Mouse (Mus musculus): ENCODE data around the gene Cpvl.

Cpvl gene

GRCm38 (mm10) chr6:53937143-53938134 is 41.0 kb downstream of the Cpvl start:
- no peak for DNase-seq (ENCODE audit: low spot score in 2 of 2)

- no peak for DNase-seq (ENCODE audit: low spot score in 2 of 2)
These were observed 46.9 kb downstream of the Cpvl start for GRCm38 (mm10) chr6:53931605-53932004.

- DNase-seq (ENCODE audit: low spot score in 2 of 2), result no peak
These were observed 48.6 kb downstream of the Cpvl start for GRCm38 (mm10) chr6:53929858-53930257.

DNA sequence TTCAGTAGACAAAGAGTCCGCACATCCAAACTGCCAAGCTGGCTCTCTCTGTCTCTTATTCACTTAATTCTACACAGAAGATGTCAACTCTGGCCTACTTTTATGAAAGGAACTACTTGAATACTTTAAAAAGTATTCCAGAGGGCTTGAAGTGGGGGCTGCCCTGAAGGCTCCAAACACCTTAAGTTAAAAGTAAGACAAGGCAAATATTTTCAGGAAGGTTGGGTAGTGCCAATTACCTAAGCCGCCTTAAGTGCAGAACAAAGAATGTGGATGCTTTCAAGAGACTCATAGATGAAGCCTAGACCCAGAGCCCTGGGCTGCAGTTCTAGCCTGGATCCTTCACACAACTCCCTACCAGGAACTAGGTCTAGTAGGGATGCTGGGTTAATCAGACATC is 52.3 kb downstream of the Cpvl start:
- no peak for DNase-seq (ENCODE audit: low spot score in 2 of 2)

GRCm38 (mm10) chr6:53925192-53925591 is 53.3 kb downstream of the Cpvl start:
- no peak for DNase-seq (ENCODE audit: low spot score in 2 of 2)

DNA sequence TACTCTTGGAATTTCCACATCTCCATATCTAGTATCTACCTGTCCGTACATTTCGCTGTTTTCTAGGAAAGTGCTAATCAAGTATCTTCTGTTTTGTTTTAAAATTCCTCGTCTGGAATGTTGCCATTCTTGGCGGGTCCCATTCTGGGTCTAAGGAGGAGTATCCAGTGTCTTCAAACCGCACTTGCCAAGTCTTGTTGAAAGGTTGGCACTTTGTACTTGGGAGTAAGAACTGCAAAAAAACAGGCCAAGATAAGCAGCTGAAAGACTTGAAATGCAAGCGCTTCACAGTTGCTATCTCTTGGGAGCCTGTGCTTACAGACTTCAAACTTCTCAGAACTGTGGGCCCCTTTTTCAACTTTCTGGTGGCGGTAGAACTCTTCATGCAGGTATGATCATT is 58.4 kb downstream of the Cpvl start:
- DNase-seq (ENCODE audit: low spot score in 2 of 2), result no peak

DNA sequence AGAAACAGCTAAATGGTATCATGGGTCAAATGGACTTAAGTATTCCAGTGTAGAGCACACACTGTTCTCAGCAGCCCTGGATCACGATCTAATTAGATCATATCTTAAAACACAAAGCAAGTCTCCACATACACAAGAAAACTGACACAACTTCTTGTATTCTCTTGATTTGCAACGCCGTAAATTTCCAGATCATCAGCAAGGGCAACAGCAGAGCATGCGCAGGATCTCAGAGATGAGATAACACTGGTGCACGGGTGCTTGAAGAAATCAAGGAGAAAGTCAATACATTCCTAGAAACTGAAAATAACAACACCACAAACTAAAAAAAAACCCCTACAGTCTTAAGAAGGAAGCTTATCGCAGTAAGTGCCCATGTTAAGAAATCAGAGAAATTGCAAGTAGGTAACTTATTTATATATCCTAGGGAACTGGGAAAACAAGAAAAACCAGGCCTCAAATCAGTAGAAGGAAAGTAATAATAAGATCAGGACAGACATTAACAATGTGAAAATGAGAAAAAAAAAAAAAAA is 61.4 kb downstream of the Cpvl start:
- DNase-seq (ENCODE audit: low spot score in 2 of 2), result no peak

- no peak for DNase-seq (ENCODE audit: low spot score in 2 of 2)
These were observed 63.1 kb downstream of the Cpvl start for GRCm38 (mm10) chr6:53915347-53915746.

- DNase-seq (ENCODE audit: low spot score in 2 of 2), result no peak
These were observed 65.3 kb downstream of the Cpvl start for GRCm38 (mm10) chr6:53913151-53913550.

DNA sequence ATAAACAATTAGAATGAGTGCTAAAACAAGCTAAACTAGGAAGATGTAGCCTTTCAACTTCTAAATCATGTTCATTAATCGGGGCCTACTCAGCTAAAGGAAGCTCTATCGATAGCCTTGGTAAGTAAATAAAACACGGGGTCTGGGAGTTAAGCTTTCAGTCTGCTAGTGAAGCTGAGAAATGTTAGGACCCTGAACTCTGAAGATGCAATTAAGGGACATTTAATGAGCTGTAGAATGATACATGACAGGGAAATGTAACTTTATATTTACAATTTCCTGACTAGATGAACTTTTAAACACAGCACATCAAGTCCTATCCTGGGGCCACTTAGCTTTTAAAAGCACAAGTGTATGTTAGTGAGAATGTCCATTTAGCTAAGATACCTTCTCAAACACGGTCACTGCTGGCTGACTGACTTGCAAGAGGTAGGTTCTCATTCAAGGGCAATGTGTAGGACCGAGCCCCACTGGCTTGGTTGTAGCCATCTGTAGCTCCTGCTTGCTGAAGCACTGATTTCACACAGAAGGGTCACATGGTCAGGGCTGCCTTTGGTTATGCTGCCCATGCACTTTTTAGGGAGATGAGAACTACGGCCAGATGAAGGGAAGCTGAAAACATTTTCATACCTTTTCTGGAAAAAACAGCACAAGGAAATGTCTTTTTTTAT is 66.2 kb downstream of the Cpvl start:
- no peak for DNase-seq (ENCODE audit: low spot score in 2 of 2)

- no peak for DNase-seq (ENCODE audit: low spot score in 2 of 2)
These were observed 68.5 kb downstream of the Cpvl start for GRCm38 (mm10) chr6:53909986-53910385.

GRCm38 (mm10) chr6:53909446-53909845 is 69.0 kb downstream of the Cpvl start:
- DNase-seq (ENCODE audit: low spot score in 2 of 2), result no peak

DNA sequence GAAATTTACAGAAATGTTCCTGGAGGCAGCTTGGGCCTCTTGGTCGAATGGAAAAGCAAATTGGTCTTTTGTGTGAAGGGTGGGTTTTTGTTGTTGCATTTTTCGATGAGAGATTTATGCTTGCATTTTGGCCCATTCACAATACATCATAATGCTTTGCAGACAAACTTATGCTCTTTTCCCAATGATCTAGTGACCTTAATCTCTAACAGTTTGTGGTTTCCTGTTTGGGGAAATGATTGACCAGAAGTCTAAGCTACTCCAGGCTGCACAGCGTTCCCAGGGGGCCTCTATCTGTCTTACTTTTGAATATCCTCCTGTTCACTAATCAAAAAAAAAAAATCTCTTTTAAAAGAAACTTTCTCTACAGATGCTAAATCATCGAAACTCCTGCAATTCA is 71.6 kb downstream of the Cpvl start:
- DNase-seq (ENCODE audit: low spot score in 2 of 2), result peak; percentile 13 to 19

- DNase-seq (ENCODE audit: low spot score in 2 of 2), result no peak
These were observed 72.4 kb downstream of the Cpvl start for GRCm38 (mm10) chr6:53906051-53906462.

DNA sequence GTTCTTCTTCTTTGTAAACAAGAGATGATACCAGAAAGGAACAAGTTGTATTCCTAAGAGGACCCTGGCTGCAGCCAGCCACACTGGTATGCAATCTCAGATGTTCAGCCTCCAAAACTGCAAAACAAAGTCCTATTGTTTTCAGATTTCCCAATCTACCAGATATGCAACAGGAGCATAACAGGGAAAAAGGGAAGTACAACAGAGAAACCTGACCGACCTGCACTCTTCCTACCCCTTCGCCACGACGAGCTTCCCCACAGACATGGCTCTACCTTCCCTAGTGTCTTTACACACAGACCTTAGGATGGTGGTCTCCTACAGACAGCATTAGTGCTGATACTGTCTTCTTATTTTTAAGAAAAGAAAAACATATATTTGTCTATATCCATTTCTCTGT is 72.9 kb downstream of the Cpvl start:
- no peak for DNase-seq (ENCODE audit: low spot score in 2 of 2)

DNA sequence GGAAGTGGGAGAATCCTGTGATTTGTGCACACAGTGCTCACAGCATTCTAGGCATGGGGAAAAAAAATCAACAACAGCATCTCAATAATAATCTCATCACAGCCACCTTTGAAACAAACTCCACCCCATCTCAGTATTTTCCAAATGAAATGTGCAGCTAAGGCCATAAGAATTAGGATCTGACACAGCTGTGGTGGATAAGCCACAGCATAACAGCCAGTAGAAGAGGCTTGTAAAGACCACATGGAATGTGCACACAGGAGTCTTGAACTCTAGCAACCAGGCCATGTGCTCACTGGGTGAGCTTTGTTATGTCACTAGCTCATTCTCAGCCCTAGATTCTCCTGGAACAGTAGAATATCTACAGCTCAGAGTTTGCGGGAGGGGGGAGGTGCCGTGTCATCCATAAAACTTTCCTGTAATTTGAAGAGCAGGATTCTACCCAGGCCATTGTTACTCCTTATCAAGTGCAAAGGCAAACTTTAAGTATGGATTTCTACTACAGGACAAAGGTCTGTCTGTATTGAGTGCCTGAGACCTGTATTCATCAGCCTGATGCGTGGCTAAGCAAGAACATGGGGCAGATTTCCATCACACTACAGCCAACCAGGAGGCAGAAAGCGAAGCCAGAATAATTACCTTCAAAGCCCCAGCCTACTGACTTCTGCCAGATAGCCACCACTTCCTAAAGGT is 73.6 kb downstream of the Cpvl start:
- no peak for DNase-seq (ENCODE audit: low spot score in 2 of 2)

DNA sequence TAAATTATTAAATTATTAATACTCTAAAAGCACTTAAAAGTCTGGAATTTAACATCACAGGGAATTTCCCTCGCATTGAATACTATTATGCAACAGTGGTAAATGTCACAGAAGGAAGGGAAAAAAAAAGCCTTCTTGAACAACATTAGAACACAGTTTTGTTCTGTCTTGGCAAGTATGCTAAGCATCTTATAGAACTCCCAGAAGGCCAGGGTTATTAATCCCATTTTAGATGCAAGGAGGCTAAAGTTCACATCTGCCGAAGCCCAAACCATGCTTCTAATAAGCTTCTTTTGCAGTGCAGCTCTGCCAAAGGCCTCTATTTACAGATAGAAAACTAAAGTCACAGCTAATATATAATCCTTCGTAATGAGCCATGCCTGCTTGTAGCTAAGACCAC is 74.3 kb downstream of the Cpvl start:
- DNase-seq (ENCODE audit: low spot score in 2 of 2), result no peak

DNA sequence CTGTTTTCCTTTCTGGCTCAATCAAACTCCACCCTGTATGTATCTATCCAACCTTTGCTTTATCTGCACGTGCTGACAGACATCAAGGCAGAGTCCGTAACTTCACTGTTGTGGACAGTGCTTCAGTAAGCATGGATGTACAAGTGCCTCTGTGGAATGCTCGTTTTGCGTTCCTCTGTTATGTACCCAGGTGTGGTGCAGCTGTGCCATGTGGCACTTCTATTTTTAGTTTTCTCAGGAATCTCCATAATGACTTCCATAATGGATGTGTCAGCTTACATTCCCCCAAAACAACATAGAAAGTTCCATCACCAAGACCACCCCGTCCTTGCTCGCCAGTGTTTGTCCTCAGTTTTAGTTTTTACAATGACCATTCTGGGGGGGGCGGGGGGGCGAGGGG is 76.7 kb downstream of the Cpvl start:
- DNase-seq (ENCODE audit: low spot score in 2 of 2), result no peak

DNA sequence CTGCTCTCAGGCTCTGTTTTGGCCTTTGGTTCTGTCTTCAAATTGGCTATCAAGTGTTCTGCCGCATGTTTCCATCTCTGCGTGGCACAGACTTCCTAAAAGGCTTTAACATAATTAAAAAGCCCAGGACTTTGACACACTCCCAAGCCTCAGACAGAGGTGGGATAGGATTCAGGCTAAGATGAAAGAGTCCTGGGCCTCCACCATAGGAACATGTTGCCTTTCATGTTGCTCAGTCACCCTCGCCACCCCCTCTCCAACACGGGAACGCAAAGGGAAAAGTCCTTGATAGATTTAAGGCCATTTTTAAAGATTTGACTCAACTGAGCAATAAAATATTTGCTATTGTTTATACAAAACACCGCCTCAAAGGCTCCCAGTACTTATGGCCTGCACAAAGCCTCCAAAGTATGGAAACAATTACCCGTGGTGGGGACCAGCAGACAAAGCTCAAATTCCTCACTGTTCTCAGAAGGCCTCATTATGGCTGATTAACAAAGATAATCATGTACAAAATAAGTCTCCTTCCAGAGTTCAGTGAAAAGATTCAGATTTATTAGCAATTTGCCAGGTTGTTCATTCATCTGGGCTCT is 80.5 kb downstream of the Cpvl start:
- DNase-seq (ENCODE audit: low spot score in 2 of 2), result no peak

- no peak for DNase-seq (ENCODE audit: low spot score in 2 of 2)
These were observed 81.3 kb downstream of the Cpvl start for GRCm38 (mm10) chr6:53897126-53897525.

GRCm38 (mm10) chr6:53893731-53894130 is 84.7 kb downstream of the Cpvl start:
- DNase-seq (ENCODE audit: low spot score in 2 of 2), result no peak

- DNase-seq (ENCODE audit: low spot score in 2 of 2), result no peak
These were observed 87.4 kb downstream of the Cpvl start for GRCm38 (mm10) chr6:53891109-53891508.

All from heart, adult 9 months (tissue).